Mouse (Mus musculus) thymus, adult 2 months (tissue): ENCODE data around the gene Cep162.

ENCODE experiments used
- CTCF ChIP-seq: fragments of 200-500 bp; IDR thresholded peaks from 2 replicates; pipeline ENCODE4 v1.5.1; 2012; ENCODE audit warnings: mild to moderate bottlenecking, control low read depth, low read length, moderate library complexity, borderline replicate concordance; ENCODE audit not compliant: control insufficient read depth, poor library complexity, insufficient read depth; ENCODE audit errors: extremely low read depth
- POLR2A ChIP-seq: fragments of 200-500 bp; IDR thresholded peaks from 2 replicates; pipeline ENCODE4 v1.6.1; 2012; ENCODE audit warnings: mild to moderate bottlenecking, low read length, control low read depth, moderate library complexity; ENCODE audit not compliant: control insufficient read depth, poor library complexity, insufficient read depth; ENCODE audit errors: extremely low read depth

GRCm38 (mm10) chr9:87200426-87200825 is 54.9 kb downstream of the Cep162 start:
- no peak for TF ChIP-seq POLR2A
- no peak for TF ChIP-seq CTCF
